Comparison of ENCODE assay signal across 8 mouse cellular contexts in the genomic region with DNA sequence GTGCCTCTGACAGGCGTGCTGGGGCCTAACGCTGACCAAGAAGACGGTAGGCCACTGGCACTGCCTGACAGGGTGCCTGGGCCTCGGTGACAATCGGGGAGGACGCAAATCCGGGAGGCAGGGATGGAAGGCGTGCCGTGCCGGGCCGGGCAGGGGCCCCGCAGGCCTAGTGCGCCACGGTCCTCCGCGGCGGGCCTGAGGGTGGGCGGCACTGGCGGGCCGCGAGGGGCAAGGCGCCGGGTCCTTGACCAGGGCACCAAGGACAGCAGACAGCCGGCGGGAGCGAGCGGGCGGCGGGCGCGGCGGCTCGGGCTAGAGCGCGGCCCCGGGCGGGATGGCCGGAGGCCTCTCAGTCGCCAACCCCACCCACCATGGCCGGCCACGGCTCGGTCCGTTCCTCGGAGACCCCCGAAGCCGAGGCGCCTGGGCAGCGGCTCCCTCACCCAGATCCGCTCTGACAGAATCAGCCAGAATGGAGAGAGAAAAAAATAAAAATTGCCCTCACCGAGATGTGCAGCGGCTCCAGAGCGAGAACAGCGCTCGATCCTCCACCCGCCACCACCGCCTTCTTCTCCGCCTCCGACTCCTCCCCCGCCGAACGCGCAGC. TPM values are rescaled to one million over a fixed set of nuclear protein-coding genes. Genes with fewer than 3 reads are reported as not detected.
DNase-seq lines count a peak whose midpoint lies in the region; ATAC-seq and TF ChIP-seq lines count a peak whose summit lies in the region.

No protein-coding gene starts in this region.

- peak; percentile 51 for ATAC-seq in cerebellum, adult (ENCODE audit: insufficient number of reproducible peaks, low FRiP score, low TSS enrichment)
- peak; percentile 45 for ATAC-seq in lung, embryonic 16.5 days (ENCODE audit: low read depth)
- peak; percentile 2; the same call in 1 of the 2 replicates for ATAC-seq in forebrain, postnatal 0 days
- peak; percentile 37 for ATAC-seq in liver, postnatal 0 days
- ATAC-seq in stomach, postnatal 0 days (ENCODE audit: low FRiP score, low TSS enrichment), result peak; percentile 35

- TF ChIP-seq EP300 in liver, postnatal 0 days (IDR thresholded peaks at IDR 0.05; ENCODE audit: low read depth), result no peak
- TF ChIP-seq EP300 in stomach, postnatal 0 days (optimal IDR thresholded peaks at IDR 0.05), result no peak

- no peaks in the 10 kb centered on the region for H3K9me3 ChIP-seq in lung, embryonic 16.5 days (ENCODE audit: control insufficient read depth, low read length)
- no peaks in the 10 kb centered on the region for H3K9me3 ChIP-seq in forebrain, postnatal 0 days (ENCODE audit: low read length)
- H3K9me3 ChIP-seq in liver, postnatal 0 days (ENCODE audit: low read length), result no peaks in the 10 kb centered on the region
- H3K9me3 ChIP-seq in stomach, postnatal 0 days (ENCODE audit: control insufficient read depth, low read length), result no peaks in the 10 kb centered on the region

- H3K27ac ChIP-seq in lung, embryonic 16.5 days (ENCODE audit: low read length), result peak overlapping the region; percentile 98
- H3K27ac ChIP-seq in forebrain, postnatal 0 days (ENCODE audit: low read depth, low read length), result peak overlapping the region; percentile 98
- H3K27ac ChIP-seq in liver, postnatal 0 days (ENCODE audit: low read depth), result peak overlapping the region; percentile 95
- H3K27ac ChIP-seq in stomach, postnatal 0 days (replicated peaks), result peak overlapping the region; percentile 99

- no peak for TF ChIP-seq CTCF in forebrain, postnatal 0 days (IDR thresholded peaks at IDR 0.05; ENCODE audit: low read depth)
- no peak for TF ChIP-seq CTCF in liver, postnatal 0 days (IDR thresholded peaks at IDR 0.05; ENCODE audit: low read depth)
- no peak for TF ChIP-seq CTCF in stomach, postnatal 0 days (IDR thresholded peaks at IDR 0.05; ENCODE audit: low read depth)

- DNase-seq in cerebellum, postnatal 4 days (ENCODE audit: low spot score in 2 of 2), result no peak
- no peak for DNase-seq in lung, postnatal 10 days
- no peak for DNase-seq in forebrain, postnatal 0 days
- DNase-seq in liver, postnatal 0 days, result no peak
- DNase-seq in stomach, postnatal 0 days (ENCODE audit: low spot score), result no peak
- no peak for DNase-seq in left cerebral cortex, postnatal 10 days (ENCODE audit: extremely low spot score in 1 of 2, low spot score in 2 of 2)

- intact Hi-C loops in left cerebral cortex, postnatal 10 days (cut with DNase I), result no loop called here

- peaks cover 9% of the 10 kb centered on the region; the same call in 1 of the 2 replicates for H3K4me1 ChIP-seq in lung, embryonic 16.5 days (replicated peaks; ENCODE audit: control insufficient read depth, insufficient read depth, low read length)
- no peaks in the 10 kb centered on the region; the same call in 1 of the 2 replicates for H3K4me1 ChIP-seq in forebrain, postnatal 0 days (ENCODE audit: insufficient read depth)
- H3K4me1 ChIP-seq in liver, postnatal 0 days (ENCODE audit: insufficient read depth), result peaks cover 8% of the 10 kb centered on the region
- no peaks in the 10 kb centered on the region for H3K4me1 ChIP-seq in stomach, postnatal 0 days (replicated peaks; ENCODE audit: control insufficient read depth, insufficient read depth)

- H3K9ac ChIP-seq in lung, embryonic 16.5 days (ENCODE audit: low read length), result peak overlapping the region; percentile 84
- H3K9ac ChIP-seq in forebrain, postnatal 0 days, result peak overlapping the region; percentile 98
- peak overlapping the region; percentile 92 for H3K9ac ChIP-seq in liver, postnatal 0 days (replicated peaks)
- peak overlapping the region; percentile 99 for H3K9ac ChIP-seq in stomach, postnatal 0 days (ENCODE audit: low read length)

- H3K27me3 ChIP-seq in lung, embryonic 16.5 days (ENCODE audit: control insufficient read depth, insufficient read depth, low read depth, low read length), result no peaks in the 10 kb centered on the region
- H3K27me3 ChIP-seq in forebrain, postnatal 0 days (ENCODE audit: insufficient read depth, low read length), result no peaks in the 10 kb centered on the region
- no peaks in the 10 kb centered on the region for H3K27me3 ChIP-seq in liver, postnatal 0 days (ENCODE audit: insufficient read depth, low read length)
- H3K27me3 ChIP-seq in stomach, postnatal 0 days (ENCODE audit: control insufficient read depth, insufficient read depth, low read length), result no peaks in the 10 kb centered on the region

- H3K4me3 ChIP-seq in lung, embryonic 16.5 days (ENCODE audit: low read length), result peak overlapping the region; percentile 73
- H3K4me3 ChIP-seq in forebrain, postnatal 0 days (ENCODE audit: low read depth, low read length), result peak overlapping the region; percentile 99
- H3K4me3 ChIP-seq in liver, postnatal 0 days (ENCODE audit: low read depth, low read length), result peak overlapping the region; percentile 88
- H3K4me3 ChIP-seq in stomach, postnatal 0 days (ENCODE audit: low read depth, low read length), result peak overlapping the region; percentile 96

- H3K36me3 ChIP-seq in lung, embryonic 16.5 days (ENCODE audit: control insufficient read depth, insufficient read depth, low read length), result no peaks in the 10 kb centered on the region
- no peaks in the 10 kb centered on the region for H3K36me3 ChIP-seq in forebrain, postnatal 0 days (ENCODE audit: insufficient read depth)
- no peaks in the 10 kb centered on the region for H3K36me3 ChIP-seq in liver, postnatal 0 days (replicated peaks; ENCODE audit: insufficient read depth, low read length)
- H3K36me3 ChIP-seq in stomach, postnatal 0 days (ENCODE audit: control insufficient read depth, insufficient read depth, low read length), result no peaks in the 10 kb centered on the region

- WGBS in lung, embryonic 16.5 days, result under 1% methylated on average over 51 of the region's 62 CpGs
- under 1% methylated on average over 46 of the region's 62 CpGs for WGBS in forebrain, postnatal 0 days
- WGBS in liver, postnatal 0 days (ENCODE audit: insufficient replicate concordance), result under 1% methylated on average over 39 of the region's 62 CpGs
- WGBS in stomach, postnatal 0 days, result under 1% methylated on average over 35 of the region's 62 CpGs

- peak overlapping the region; percentile 55 for H3K4me2 ChIP-seq in lung, embryonic 16.5 days (ENCODE audit: low read depth, low read length)
- peak overlapping the region; percentile 57 for H3K4me2 ChIP-seq in forebrain, postnatal 0 days (ENCODE audit: low read depth)
- peak overlapping the region; percentile 86 for H3K4me2 ChIP-seq in liver, postnatal 0 days (ENCODE audit: low read depth, low read length)
- H3K4me2 ChIP-seq in stomach, postnatal 0 days (replicated peaks; ENCODE audit: low read depth), result peak overlapping the region; percentile 61

RNA-seq across cellular contexts. Expression of gene Pja2, which starts 0.3 kb away (rescaled TPM):
- polyA plus RNA-seq in lung, embryonic 16.5 days (2015; fragmentation: Nextera tagmentation; extraction: Ambion mirVana), result 68.6 and 68.9 TPM in 2 replicates
- total RNA-seq in forebrain, postnatal 0 days (2014; rRNA removed), result 167 and 205 TPM in 2 replicates
- 145 and 195 TPM in 2 replicates for polyA plus RNA-seq in forebrain, postnatal 0 days (2015; fragmentation: Nextera tagmentation; extraction: Ambion mirVana)
- polyA plus RNA-seq in liver, postnatal 0 days (2015; fragmentation: Nextera tagmentation; extraction: Ambion mirVana), result 12.3 and 14.6 TPM in 2 replicates
- 43.5 and 46.7 TPM in 2 replicates for polyA plus RNA-seq in stomach, postnatal 0 days (2015; fragmentation: Nextera tagmentation; extraction: Ambion mirVana)
- 100 to 1,000 TPM; 361 to 375 TPM for total RNA-seq in left cerebral cortex, postnatal 10 days (2021)
